Mouse (Mus musculus): ENCODE measurements at regions not wholly inside any gene's neighbourhood (a gene's known extent, or its start where the extent isn't known, plus 50 kb on each side); places are given as distances from the start of the nearest gene placed in this dataset.

DNA sequence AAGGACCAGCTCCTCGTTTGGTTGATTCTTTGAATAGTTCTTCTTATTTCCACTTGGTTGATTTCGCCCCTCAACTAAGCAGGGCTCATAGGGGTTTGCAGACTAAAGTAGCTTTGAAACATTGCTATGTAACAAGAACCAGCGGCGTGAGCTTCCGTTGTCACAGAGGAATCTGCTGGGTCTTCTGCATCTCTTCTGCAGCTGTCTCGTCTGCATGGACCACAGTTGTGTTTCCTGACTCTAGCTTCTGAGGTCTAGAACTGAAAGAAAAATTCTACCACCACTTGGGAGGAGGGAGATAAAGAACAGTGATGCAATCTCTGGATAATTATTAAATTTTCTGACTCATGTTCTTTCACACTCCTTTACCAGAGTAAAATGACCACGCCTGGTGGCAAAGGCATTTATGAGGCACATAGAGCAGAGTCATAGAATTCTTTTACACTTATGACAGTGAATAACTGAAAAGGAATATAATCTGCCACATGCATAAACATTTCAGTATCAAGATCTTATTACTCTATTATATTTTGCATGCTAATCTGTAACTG lies 1340.9 kb downstream of the Slc22a22 start:
- no peak for DNase-seq (ENCODE audit: low spot score)

DNA sequence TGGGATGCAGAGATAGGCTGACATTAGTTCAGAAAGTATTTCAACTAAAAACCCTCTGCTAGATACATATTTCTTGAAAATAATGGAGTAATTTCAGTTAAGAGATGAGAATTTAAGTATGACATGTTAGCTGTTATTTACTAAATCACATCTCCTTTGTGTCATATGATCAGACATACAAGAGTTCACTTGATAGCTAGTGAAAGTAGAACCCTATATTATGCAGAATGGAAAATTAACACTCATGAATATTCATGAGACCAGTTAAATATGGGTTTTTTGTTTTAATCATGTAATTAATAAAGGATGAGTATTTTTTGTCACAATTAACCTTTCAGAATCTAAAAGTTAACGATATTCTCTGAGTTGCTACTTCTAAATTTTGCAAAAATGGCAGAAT lies 1349.4 kb downstream of the Slc22a22 start:
- no peak for DNase-seq (ENCODE audit: low spot score)

DNA sequence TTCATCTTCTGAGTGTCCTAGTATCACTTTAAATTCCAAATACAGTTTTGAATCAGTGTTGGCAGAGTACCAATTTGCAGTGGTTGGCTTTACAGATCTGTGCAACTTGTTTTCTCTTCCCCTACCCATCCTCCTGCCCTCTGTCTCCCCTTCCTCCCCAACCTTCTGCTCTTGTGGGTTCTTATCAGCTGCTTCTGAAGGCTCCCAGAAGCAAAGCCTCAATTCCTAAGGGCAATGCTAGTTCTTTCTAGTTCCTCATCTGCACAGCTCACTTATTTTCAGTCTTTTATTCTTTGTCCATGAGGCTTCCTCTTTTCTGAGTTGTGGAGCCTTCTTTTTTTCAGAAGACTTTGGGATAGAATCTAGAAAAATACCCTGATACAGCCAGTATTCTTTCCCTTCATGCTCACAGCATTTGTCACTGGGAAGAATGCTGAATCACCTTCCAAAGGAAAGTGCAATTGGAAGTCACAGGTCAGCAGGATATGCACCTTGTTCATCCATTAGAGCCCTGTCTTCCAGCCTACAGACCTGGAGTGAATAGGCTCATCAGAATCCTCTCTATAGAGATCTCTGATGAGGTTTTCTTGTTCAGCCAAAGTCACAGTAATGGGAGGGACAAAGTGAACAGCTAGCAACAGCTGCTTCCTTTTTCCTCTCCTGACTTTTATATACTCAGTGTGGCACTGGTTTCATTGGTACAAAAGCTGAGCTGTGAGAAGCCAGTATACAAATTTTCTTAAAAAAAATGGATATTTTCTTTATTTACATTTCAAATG lies 1357.9 kb downstream of the Slc22a22 start:
- no peak for DNase-seq (ENCODE audit: low spot score)

DNA sequence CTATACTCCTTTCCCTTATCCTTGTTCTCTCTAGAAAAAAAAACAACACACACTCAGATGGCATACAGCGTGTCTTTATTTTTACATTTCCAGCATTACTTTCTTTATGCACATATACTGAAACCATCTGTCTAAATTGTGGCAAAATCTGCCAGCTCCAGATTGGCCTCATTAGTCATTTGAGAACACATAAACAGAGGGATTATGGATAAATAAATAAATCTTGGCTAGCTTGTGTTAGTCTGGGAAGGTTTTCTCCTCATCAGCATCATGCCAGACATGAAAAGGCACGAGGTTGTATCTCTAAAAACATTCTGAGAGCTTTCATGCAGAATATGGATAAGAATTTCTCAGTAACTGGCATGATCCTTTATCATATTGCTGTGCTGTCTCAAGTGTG lies 1369.1 kb downstream of the Slc22a22 start:
- no peak for DNase-seq (ENCODE audit: low spot score)

DNA sequence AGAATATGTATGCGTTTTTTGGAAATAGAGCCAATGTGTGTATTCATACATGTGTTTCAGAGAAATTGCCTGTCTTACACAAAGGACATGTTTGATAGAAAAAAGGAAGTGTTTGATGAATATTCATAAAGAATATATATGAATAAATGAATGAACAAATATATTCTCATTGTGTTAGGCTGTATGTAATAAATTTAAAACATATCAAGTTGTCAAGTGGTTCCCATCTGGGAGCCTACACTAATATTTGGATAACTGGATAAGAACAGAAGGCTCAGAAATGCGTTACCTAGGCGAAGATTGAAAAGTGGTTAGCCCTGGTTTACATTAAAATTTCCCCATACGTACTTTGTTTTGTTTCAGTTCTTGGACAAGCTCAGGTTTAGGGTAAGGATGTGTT lies 1369.7 kb downstream of the Slc22a22 start:
- DNase-seq (ENCODE audit: low spot score) = no peak

DNA sequence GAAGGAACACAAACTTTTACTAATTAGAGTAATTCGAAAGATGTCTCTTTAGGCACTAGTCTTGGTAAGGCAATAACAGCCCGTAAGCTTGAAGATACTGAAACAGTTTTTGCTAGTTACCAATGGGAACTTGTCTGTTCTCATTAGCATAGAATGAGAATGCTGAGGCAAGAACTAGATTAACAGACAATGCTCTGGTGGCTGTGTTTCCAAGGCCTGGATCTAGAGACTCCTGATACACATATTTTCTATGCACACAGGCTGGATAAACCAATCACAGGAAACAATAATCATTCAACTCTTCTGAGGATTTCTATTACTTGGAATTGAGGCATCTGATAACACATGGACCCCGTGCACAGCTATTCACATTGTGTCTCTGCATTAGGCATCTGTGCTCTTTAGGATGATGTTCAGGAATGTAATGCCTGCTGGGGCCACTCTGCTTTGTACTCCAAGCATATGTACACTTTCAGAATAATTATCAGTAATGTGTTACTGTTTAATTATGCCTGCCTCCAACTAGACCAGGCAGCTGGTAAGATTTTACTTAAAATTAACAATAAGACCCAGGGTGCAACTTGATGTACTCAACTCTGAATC lies 1377.2 kb downstream of the Slc22a22 start:
- no peak for DNase-seq (ENCODE audit: low spot score)

DNA sequence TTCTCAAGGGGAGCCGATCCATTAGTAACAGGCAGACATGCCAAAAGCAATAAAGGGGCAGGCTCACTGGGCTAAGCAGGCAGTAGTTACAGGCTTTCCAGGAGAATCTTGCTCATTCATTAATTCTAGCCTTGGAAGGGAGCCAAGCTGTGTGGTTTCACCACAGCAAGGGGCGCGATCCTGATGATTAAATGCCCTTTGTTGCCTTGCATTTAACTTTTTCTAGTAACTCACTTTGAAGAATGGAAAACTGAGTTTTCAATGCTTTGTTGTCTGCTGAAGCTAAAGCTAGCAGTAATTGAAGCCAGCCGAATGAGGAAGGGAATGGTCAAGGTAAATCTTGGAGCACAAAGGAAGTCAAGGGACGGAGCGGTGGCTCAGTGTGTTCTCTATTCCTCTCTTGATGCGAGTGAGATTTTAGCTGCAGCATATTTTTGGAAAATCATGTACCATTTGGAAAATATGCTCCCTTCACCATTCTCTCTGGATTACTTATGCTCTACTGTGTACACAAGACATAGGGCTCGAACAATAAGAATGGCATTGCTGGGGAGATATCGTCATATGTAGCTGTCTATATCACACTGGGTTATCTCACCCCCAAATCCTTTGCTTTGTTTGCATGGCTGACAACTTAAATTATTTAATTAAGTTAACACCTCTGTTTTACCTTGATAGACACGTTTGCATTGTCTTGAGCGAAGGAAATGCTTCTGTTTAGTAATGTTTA lies 1399.4 kb downstream of the Slc22a22 start:
- no peak for DNase-seq (ENCODE audit: low spot score)

DNA sequence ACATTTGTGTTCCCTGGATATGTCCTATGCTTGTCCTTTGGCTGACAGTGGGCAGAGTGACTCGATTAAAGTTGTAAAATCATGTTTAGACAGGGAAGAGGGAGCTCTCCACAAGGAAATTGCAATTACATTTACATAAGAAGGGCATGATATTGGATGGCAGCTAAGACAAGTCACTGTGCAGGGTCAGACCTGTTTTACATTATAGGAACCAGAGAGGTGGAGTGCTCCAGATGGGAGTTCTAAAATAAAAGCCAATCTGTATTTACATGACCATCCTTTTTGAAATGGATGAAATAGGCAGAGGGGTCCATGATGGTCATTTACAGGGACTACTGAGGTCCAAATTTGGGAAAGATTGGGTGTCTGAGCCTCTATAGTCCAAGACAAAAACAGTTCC lies 1400.3 kb downstream of the Slc22a22 start:
- no peak for DNase-seq (ENCODE audit: low spot score)

DNA sequence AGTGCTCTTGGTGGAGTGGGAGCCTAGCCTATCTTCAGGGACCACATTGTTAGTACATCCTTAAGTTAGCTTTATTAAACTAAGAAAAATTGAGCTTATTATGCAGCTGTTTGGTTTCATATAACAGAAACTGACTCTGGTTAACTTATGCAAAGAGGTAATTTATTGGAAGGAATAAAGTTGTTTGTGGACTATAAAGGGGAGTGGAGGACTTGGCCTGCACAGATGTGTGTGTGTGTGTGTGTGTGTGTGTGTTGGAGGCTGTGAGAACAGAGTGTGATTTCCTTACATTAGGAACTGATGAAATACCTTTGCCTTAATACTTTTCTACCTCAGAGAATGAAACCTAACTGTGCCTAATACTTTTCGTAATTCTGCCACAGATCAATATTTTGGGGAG lies 1400.7 kb downstream of the Slc22a22 start:
- no peak for DNase-seq (ENCODE audit: low spot score)

DNA sequence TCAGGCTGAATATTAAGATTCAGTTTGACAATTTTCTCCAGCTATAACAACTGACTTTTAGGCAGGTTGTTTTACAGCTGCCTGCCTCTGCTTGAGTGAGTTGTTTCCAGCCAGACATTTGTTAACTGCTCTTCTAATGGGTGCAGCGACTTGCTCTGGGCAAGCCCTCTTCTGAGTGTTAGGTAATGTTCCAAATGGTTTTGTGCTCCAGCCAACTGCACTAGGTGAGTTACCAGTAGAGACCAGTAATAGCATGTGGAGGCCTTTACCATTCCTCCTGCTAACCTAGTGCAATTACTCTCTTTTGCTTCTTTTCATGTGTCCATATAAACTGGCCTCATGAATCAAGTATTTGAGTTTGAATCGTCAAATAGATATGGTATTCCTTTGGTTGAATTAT lies 1407.9 kb downstream of the Slc22a22 start:
- DNase-seq (ENCODE audit: low spot score) = no peak

DNA sequence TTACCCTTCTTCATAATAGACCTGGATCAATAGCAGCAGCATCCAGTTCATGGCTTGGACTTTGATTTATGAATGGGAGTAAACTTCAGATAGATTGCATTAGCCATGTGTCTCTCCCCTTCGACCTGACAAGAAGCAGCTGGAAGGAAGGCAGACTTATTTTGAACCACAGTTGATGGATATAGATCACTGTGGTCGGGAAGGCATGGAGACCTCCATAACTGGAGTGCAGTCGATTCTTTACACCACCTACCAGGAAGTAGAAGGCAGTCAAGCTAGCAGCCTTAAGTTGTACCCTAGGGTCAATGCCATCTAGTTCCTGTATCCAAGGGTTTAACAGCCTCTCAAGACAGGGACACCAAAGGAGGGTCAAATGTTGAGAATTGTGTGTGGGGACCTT lies 1410.2 kb downstream of the Slc22a22 start:
- no peak for DNase-seq (ENCODE audit: low spot score)

DNA sequence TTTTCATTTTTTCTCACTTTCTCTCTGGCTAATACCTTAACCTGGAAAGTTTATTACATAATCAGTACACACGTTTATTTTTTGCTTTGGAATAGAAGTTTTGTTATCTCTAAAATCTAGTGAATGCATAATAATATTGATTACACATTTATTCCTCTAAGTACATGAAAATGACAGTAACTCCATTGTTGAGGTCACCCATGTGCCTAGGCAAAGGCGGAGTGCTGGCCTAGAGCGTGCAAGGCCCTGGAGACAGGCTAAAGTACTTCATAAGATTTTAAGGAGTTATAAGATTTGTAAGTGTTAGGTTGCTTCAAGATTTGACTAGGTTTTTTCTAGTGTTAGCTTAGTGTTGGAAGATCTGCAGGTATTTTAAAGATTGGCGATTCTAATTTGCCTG lies 1410.9 kb downstream of the Slc22a22 start:
- no peak for DNase-seq (ENCODE audit: low spot score)

DNA sequence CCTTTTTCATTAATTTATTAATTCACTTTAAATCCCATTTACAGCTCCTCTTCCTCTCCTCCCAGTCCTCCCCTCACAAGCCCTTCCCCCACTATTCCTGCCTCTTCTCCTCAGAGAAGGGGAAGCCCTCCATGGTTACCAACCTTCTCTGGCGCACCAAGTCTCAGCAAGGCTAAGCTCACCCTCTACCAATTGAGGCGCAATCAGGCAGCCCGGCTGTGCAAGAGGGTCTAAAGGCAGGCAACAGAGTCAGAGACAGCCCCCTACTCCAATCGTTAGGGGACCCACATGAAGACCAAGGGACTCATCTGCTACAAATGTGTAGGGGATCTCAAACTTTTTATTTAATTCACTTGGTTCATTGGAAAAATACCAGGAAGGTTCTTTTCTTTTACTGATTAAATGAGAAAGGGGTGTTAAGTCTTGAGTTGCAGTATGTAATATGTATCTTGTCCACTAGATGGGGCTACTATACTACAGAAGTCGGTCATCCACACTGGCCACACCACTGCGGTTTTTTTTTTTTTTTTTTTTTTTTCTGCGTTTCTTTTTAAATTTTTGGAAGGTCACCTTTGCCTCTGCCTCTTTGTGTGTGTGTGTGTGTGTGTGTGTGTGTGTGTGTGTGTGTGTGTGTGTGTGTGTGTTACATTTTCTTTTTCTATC lies 1411.4 kb downstream of the Slc22a22 start:
- DNase-seq (ENCODE audit: low spot score) = peak; percentile 24

DNA sequence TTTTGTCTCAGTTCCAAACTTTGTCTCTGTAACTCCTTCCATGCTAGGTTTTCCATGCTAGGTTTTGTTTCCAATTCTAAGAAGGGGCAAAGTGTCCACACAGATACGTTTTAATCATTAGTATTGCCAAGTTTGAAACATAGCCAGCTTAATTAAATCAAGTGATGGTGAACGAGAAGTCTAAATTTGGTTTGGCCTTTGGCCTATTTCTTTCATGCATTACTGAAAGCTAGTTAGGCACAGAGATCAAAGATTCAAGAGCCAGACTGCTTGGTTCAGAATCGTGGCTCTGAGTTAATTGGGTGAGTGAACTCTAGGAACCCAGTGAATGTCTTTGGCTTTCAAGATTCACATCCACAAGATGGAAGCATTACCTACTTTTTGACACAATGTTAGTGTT lies 1414.8 kb downstream of the Slc22a22 start:
- DNase-seq (ENCODE audit: low spot score) = no peak

DNA sequence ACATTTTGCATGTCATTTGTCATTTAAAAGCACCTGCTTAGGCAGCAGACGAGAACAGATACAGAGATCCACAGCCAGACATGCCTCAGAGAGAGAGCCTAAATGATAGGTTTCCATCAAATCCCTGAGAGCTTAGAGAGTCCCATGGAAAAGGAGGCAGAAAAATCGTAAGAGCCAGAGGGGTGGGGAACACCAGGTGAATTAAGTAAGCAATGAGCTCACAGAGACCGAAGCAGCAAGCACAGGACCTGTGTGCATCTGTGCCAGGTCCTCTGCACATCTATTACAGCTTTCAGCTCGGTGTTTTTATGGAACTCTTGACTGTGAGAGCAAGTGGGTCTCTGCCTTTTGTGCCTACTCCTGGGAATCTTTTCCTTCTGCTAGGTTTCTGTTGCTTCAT lies 1416.1 kb downstream of the Slc22a22 start:
- no peak for DNase-seq (ENCODE audit: low spot score)

DNA sequence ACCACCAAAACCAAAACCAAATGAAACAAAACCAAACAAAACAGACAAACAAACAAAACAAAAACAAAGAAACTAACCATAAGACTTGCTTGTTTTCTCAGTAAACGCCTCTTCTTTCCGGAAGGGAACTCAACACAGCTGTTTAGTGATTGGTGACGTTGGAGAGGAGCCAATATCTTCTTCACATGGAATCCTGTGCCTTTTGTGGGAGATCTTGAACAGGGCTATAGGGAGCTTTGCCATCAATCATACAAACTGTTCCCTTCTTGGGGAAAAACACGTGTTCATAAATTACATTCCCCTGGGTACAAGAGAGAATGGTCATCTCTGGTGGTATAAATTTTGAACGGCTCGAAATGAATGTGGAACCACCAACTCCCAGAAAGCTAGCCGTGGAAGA lies 1426.7 kb downstream of the Slc22a22 start:
- no peak for DNase-seq (ENCODE audit: low spot score)

DNA sequence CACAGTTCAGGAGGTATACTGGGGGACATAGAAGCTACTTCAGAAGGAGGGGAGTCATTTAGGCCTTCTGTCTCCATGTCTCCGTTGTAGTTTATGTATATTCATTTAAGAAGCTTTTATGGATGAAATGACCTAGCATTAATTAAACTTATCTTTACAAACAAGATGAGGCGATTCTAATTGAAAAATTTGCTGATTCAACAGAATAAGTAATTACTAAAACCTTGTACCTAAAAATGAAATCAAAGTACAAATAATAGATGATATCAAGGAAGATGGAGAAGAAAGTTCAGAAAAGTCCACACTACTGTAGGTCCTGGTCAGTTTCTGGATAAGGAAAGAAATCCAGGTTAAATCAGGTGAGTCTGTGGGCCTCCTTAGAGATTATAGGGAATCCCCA lies 1429.6 kb downstream of the Slc22a22 start:
- no peak for DNase-seq (ENCODE audit: low spot score)

DNA sequence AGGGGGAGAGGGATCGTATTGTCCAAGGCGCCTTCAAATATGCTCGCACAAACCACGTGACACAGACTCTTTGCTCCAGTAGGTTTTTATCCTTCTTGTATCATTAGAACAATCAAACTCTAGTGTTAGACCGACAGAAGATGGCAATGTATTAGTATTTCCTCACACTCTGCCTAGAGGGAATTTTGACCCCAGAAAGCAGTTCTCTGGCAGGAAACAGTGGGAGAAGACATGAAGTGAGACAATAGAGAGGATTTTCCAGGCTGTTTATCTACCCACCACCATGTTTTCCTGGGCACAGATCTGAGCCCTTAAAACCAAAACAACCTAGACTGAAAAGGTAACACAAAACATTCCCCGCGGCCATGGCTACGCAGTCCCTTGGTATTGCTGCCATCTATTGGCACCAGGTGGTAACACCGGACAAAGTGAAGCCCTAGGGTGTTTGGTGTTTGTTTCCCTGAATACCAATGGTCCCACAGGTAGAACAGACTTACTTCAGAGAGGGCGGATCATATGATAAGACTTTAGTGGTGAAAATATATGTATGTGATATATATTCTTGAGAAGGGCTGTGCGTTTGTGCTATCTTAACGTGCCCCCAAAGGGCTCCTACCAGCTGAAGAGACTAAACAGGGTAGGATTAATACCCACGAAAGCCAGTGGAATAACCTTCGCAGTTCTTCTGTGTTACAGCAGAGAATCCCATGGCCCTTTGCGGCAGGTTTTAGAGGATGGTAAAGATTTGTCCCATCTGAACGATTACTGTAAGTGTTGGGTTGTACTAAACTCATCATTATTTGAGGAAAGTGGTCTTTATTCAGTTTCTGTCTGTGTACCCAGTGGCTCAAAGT lies 1430.5 kb downstream of the Slc22a22 start:
- DNase-seq (ENCODE audit: low spot score) = peak; percentile 39

DNA sequence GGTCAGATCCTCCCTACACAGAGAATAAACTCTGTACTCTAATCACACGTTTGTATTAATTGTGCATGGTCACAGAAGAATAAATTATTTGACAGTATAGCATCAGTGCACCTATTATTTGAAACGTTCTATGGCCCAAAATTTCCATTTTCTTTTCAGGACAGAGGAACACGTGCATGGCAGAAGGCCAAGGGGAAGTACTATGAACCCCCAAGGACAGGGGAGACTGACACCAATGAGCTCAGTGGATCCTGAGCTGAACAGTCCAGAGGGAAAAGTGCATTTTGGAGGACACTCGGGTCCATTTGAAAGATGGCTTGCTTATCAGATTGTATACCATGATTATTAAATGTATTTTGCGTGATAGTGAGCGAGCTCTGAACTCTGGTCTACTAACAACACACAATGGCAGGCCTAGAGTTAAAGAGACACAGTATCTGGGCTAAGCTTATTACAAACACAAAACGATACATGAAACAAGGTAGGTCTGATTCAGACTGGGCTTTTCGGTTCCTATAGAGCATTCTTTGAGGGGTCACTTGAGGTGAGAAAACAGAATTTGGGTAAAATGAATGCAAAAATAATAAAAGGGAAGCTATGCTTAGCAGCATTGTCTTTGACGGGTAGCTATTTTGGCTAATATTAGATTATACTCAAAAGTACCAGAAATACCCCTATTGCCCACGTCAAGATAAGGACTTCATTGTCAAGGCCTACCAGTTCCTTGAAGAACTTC lies 1431.7 kb downstream of the Slc22a22 start:
- no peak for DNase-seq (ENCODE audit: low spot score)

DNA sequence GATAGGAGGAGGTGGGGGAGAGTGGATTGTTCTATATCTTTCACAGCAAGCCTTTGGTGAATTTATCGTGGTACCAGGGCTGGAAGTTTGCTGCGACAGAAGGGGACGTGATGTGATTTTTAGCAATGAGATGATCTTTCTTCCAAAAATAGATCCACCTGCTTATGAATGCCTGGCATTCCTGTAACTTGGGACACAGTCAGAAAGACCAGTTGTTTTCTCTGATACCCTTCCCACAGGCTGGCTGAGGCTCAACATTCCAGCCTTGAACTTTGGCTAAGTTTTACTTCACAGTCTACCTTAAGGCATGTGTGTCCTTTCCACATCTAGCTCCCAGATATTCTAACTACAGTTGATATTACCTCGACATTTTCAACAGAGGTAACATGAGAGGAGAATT lies 1434.1 kb downstream of the Slc22a22 start:
- DNase-seq (ENCODE audit: low spot score) = no peak

DNA sequence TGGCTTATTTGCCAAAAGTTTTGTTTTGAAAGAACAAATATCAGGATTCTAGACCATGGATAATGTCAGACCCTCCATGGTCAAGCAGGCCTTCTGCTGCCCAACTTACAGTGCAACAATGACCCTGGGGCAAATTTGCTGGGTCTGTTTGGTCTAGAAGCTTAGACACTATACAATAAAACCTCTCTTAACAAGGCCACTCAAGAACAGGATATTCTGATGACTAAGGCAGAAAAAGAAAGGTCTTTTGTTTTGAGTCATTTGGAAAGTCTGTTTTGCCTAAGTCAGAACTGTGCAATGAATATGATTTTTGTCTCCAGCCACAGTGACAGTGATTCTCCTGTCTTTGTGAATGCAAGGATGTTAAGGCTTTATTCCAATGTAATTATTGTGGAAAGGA lies 1435.0 kb downstream of the Slc22a22 start:
- DNase-seq (ENCODE audit: low spot score) = no peak

Data from left cerebral cortex, adult 11 months (tissue).